Mouse (Mus musculus) lung, postnatal 0 days (tissue): ENCODE data around the gene Jmy.

Source experiments
- CTCF ChIP-seq: IDR thresholded peaks from 2 replicates; pipeline ENCODE4 v1.5.1; 2016; ENCODE audit warnings: antibody characterized with exemption, mild to moderate bottlenecking
- EP300 ChIP-seq: IDR thresholded peaks from 2 replicates; pipeline ENCODE4 v1.6.1; 2016; ENCODE audit warnings: antibody characterized with exemption, mild to moderate bottlenecking, control low read depth

DNA sequence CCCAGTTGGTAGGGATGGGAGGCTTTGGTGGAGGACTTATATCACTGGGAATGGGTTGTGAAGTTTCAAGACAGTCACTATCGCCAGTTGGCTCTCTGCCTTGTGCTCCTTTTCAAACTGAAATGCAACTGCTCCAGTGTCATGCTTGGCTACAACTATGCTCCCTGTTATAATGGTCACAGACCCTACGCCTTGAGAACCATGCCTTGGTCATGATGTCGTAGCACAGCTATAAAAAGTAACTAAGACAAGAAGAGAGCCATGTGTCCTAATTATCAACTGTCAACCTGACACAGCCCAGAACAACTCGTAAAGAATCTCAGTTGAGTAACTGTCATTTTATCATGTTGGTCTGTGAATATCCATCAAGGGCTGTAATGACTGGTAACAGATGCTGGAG is 41.0 kb downstream of the Jmy start:
- TF ChIP-seq CTCF (no peak), EP300 (no peak)
